Mouse (Mus musculus) liver, adult 2 months (tissue): ENCODE measurements around the gene Alg14. TPM values are rescaled to one million over a fixed set of nuclear protein-coding genes. Genes with fewer than 3 reads are reported as not detected.
A peak's percentile ranks its signal among the peaks of the same experiment; 100 is the strongest.

Experiments
- DNase-seq: peaks from one replicate; pipeline ENCODE4 v3.0.0-alpha.2; 2011; ENCODE audit warnings: low read depth, low spot score; ENCODE audit errors: extremely low read depth
- H3K27ac ChIP-seq: fragments of 200-500 bp; replicated peaks from 2 replicates; pipeline ENCODE4 v1.5.1; 2012; ENCODE audit warnings: low read depth, mild to moderate bottlenecking, control low read depth, inconsistent platforms, low read length; ENCODE audit not compliant: insufficient read depth
- H3K27me3 ChIP-seq: fragments of 200-500 bp; 2 replicates; pipeline ENCODE4 v1.6.1; 2012; ENCODE audit warnings: mild to moderate bottlenecking, moderate library complexity, low read length, inconsistent platforms; ENCODE audit not compliant: control insufficient read depth, insufficient read depth
- H3K36me3 ChIP-seq: fragments of 200-500 bp; 2 replicates; pipeline ENCODE4 v1.6.1; 2012; ENCODE audit warnings: low read length, inconsistent platforms; ENCODE audit not compliant: control insufficient read depth, insufficient read depth
- H3K4me1 ChIP-seq: fragments of 200-500 bp; 2 replicates; pipeline ENCODE4 v1.6.1; 2011; ENCODE audit warnings: low read length; ENCODE audit not compliant: control insufficient read depth, insufficient read depth
- H3K4me3 ChIP-seq: fragments of 200-500 bp; 2 replicates; pipeline ENCODE4 v1.5.1; 2011; ENCODE audit warnings: low read depth, mild to moderate bottlenecking, control low read depth, low read length, moderate library complexity; ENCODE audit not compliant: insufficient read depth
- H3K79me2 ChIP-seq: fragments of 200-500 bp; 2 replicates; pipeline ENCODE4 v1.6.1; 2012; ENCODE audit warnings: inconsistent platforms, mild to moderate bottlenecking, low read length, moderate library complexity; ENCODE audit not compliant: control insufficient read depth, insufficient read depth
- H3K9ac ChIP-seq: fragments of 200-500 bp; 2 replicates; pipeline ENCODE4 v1.6.1; 2012; ENCODE audit warnings: low read depth, mild to moderate bottlenecking, control low read depth, inconsistent platforms, low read length
- CTCF ChIP-seq: fragments of 200-500 bp; IDR thresholded peaks from 2 replicates; pipeline ENCODE4 v1.5.1; 2011; ENCODE audit warnings: low read depth, low read length, control low read depth
- POLR2A ChIP-seq: fragments of 200-500 bp; IDR thresholded peaks from 2 replicates; pipeline ENCODE4 v1.6.1; 2011; ENCODE audit warnings: low read length, control low read depth; ENCODE audit not compliant: insufficient read depth; ENCODE audit errors: extremely low read depth
- WGBS: fragments of 180-500 bp; shearing (Covaris S2); methylation state at CpG from one replicate; pipeline ENCODE4 v1.1.7; 2018; 5-methylcytosine and 5-hydroxymethylcytosine counted together
- polyA plus RNA-seq: library from polyadenylated mRNA; depleted of rRNA; stranded (reverse); fragments of >200 nt; gene quantifications from 2 replicates; pipeline ENCODE4 v1.2.3, GENCODE M21; 2012
- total RNA-seq: library from RNA; depleted of rRNA; stranded (reverse); fragments of >200 nt; gene quantifications from 2 replicates; pipeline ENCODE4 v1.2.3, GENCODE M21; 2014

Gene Alg14
- total and polyA plus RNA-seq, 2 experiments: 12.6 to 24.3 TPM

DNA sequence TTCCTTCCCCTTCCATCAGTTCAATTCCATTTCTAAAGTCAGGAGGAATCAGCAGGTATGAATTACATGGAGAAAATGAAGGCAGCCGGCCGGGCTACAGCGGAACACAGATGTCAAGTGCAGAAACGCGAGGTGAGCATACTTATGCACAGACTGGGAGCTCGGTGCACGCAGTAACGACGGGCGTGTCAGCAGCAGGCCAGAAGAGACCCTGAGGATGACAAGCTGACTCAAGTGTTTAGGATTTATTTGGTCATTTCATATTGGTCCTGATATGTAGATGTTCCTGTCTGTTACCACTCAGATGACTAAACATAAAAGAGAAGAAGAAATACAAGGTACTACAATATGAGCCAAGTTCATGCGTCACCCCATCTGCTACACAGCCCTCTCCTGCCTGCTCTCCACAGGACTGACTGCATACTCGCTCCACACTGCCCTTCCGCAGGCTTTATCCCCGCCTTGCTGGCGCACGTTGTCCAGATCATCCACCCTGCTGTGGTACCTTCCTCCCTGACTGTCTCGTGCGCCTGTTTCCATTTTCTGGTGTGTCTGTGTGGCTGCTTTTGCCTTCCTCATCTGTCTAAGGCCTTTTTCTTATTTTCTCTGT is 63.4 kb downstream of the Alg14 start:
- Histone ChIP-seq H3K27me3 (no peaks in the 10 kb centered on the region), H3K9ac (no peak overlapping the region), H3K36me3 (no peaks in the 10 kb centered on the region), H3K4me3 (no peak overlapping the region), H3K4me1 (no peaks in the 10 kb centered on the region), H3K79me2 (no peaks in the 10 kb centered on the region), H3K27ac (no peak overlapping the region)
- 95% methylated on average over 18 of the region's 18 CpGs for WGBS
- TF ChIP-seq POLR2A: no peak
- TF ChIP-seq CTCF: no peak
- DNase-seq: no peak

DNA sequence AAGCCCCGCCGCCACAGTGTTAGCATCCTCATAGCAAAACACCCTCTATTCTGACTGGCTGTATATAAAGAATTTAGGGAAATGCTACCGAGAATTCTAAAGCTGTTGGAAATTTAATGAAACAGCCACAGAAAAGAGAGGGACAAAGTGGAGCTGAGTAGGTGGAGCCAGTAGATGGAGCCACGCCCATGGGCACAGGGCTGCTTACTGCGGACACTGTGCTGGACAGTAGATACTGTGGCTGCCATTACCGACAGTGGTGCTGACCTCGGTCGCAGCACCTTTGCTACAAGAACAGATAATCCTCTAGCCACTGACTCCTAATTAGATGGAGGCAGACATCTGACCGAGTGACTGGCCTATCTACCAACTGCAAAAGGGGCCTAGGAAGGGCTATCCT is 64.0 kb downstream of the Alg14 start:
- Histone ChIP-seq H3K79me2 (no peaks in the 10 kb centered on the region), H3K27ac (no peak overlapping the region), H3K4me1 (no peaks in the 10 kb centered on the region), H3K27me3 (no peaks in the 10 kb centered on the region), H3K36me3 (no peaks in the 10 kb centered on the region), H3K9ac (no peak overlapping the region), H3K4me3 (no peak overlapping the region)
- 83% methylated on average over 9 of the region's 9 CpGs for WGBS
- peak; percentile 14 for DNase-seq
- TF ChIP-seq POLR2A (no peak), CTCF (peak; percentile 36)

DNA sequence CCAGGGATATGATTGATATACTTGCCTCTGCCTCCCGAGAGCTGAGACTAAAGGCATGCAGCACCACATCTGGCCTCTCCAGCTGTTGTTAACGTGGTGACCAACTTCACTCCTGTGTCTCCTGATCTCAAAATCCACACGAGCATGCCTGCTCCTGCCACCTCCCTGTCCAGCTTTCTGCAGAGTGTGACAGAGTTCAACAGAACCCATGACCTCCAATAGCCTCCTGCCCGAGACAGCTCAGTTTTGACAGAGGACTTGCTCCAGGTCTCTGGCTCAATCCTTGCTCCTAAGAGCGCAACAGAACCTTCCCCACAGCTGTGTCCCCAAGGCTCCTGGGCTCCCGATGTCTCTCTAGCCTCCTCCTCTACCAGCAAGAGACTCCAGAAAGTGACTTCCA is 64.5 kb downstream of the Alg14 start:
- Histone ChIP-seq H3K79me2 (no peaks in the 10 kb centered on the region), H3K36me3 (no peaks in the 10 kb centered on the region), H3K9ac (no peak overlapping the region), H3K4me3 (no peak overlapping the region), H3K27me3 (no peaks in the 10 kb centered on the region), H3K27ac (no peak overlapping the region), H3K4me1 (no peaks in the 10 kb centered on the region)
- peak; percentile 52 for DNase-seq
- 68% methylated on average over 6 of the region's 6 CpGs for WGBS
- TF ChIP-seq POLR2A (no peak), CTCF (no peak)

- H3K4me3 ChIP-seq: no peak overlapping the region
- TF ChIP-seq CTCF (no peak), POLR2A (no peak)
- H3K9ac ChIP-seq: no peak overlapping the region
- H3K4me1 ChIP-seq: no peaks in the 10 kb centered on the region
- H3K27me3 ChIP-seq: no peaks in the 10 kb centered on the region
- H3K27ac ChIP-seq: no peak overlapping the region
- 73% methylated on average over 3 of the region's 3 CpGs for WGBS
- no peaks in the 10 kb centered on the region for H3K79me2 ChIP-seq
- DNase-seq: no peak
- peaks cover 2% of the 10 kb centered on the region; the same call in 1 of the 2 replicates for H3K36me3 ChIP-seq
Observed at GRCm38 (mm10) chr3:121357030-121357429, 65.5 kb downstream of the Alg14 start.

GRCm38 (mm10) chr3:121358285-121358684 is 66.7 kb downstream of the Alg14 start:
- DNase-seq: no peak
- Histone ChIP-seq H3K9ac (peak overlapping the region; percentile 26; the same call in 1 of the 2 replicates), H3K27ac (no peak overlapping the region), H3K79me2 (no peaks in the 10 kb centered on the region), H3K36me3 (peaks cover 2% of the 10 kb centered on the region; the same call in 1 of the 2 replicates), H3K4me3 (no peak overlapping the region), H3K27me3 (no peaks in the 10 kb centered on the region), H3K4me1 (no peaks in the 10 kb centered on the region)
- WGBS: 72% methylated on average over 2 of the region's 2 CpGs
- TF ChIP-seq POLR2A: no peak
- no peak for TF ChIP-seq CTCF

DNA sequence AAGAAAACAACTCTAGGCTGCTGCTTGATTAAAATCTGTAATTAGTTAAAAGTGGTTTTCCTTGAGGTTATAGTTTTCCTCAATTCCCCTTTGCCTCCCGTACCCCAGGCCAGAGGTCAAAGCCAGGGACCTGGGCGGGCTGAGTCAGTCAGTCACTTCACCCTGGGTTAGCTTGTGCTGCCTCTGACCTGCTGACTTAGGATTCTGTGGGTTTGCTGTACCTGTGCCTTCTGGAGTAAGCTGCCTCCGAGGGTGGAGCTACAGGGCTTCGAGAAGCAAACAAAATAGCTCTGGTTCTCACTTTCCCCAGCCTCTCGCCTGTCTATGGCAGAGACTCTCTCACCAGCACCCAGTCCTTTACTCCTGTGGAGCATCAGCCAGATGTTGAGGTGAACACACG is 67.3 kb downstream of the Alg14 start:
- Histone ChIP-seq H3K4me1 (no peaks in the 10 kb centered on the region), H3K36me3 (peaks cover 2% of the 10 kb centered on the region; the same call in 1 of the 2 replicates), H3K9ac (no peak overlapping the region), H3K4me3 (no peak overlapping the region), H3K27me3 (no peaks in the 10 kb centered on the region), H3K79me2 (no peaks in the 10 kb centered on the region), H3K27ac (no peak overlapping the region)
- TF ChIP-seq POLR2A (no peak), CTCF (no peak)
- no peak for DNase-seq
- WGBS: 94% methylated on average over 6 of the region's 6 CpGs
